In genomic region chr2:173351831-173352755, GRCm38 (mm10) we compare ENCODE assay signal across 8 mouse cellular contexts.
DNase-seq lines count a peak whose midpoint lies in the region; ATAC-seq lines count a peak whose summit lies in the region.

No protein-coding gene starts in this region.

- no peak overlapping the region for H3K9ac ChIP-seq in lung, embryonic 15.5 days

- H3K27ac ChIP-seq in lung, embryonic 15.5 days, result peak overlapping the region; percentile 94

- DNase-seq in layer of hippocampus, adult 11-12 months (ENCODE audit: low spot score), result peak; percentile 34
- no peak for DNase-seq in layer of hippocampus, adult 8-10 months (ENCODE audit: low spot score in 2 of 2)
- DNase-seq in embryo, embryonic 11.5 days (ENCODE audit: low read depth, low spot score), result peak; percentile 46
- peak; percentile 86 for DNase-seq in heart, adult 8-10 months (ENCODE audit: low spot score)
- peak; percentile 33 for DNase-seq in kidney, adult 18-20 months
- DNase-seq in ovary, postnatal 36 days (ENCODE audit: low spot score), result peak; percentile 50
- no peak for DNase-seq in frontal cortex, postnatal 14 days (ENCODE audit: low spot score in 2 of 2)

- peaks cover 36% of the 10 kb centered on the region for H3K4me1 ChIP-seq in lung, embryonic 15.5 days

- H3K9me3 ChIP-seq in lung, embryonic 15.5 days, result no peaks in the 10 kb centered on the region

- H3K27me3 ChIP-seq in lung, embryonic 15.5 days, result no peaks in the 10 kb centered on the region

- peak; percentile 90 for ATAC-seq in lung, embryonic 15.5 days (ENCODE audit: borderline replicate concordance, extremely low read depth, low FRiP score, low TSS enrichment)

- no peaks in the 10 kb centered on the region for H3K36me3 ChIP-seq in lung, embryonic 15.5 days

- 25% methylated on average over 18 of the region's 18 CpGs for WGBS in lung, embryonic 15.5 days

- peak overlapping the region; percentile 3; the same call in 1 of the 2 replicates for H3K4me2 ChIP-seq in lung, embryonic 15.5 days

- H3K4me3 ChIP-seq in lung, embryonic 15.5 days, result no peak overlapping the region

Comparison
In these comparisons a context has a peak if more than half of its experiments do, and no peak if none do; other contexts are left out.
1. DNase-seq: peak in layer of hippocampus, adult 11-12 months (single experiment), embryo, embryonic 11.5 days (single experiment), heart, adult 8-10 months (single experiment), kidney, adult 18-20 months (single experiment) and ovary, postnatal 36 days (single experiment); none in layer of hippocampus, adult 8-10 months (0 of 2) and frontal cortex, postnatal 14 days (0 of 2).